Mouse (Mus musculus) stomach, postnatal 0 days (tissue): ENCODE data around the gene Ptpra. TPM values are rescaled to one million over a fixed set of nuclear protein-coding genes. Genes with fewer than 3 reads are reported as not detected.

Source experiments
- ATAC-seq: fragments of 200-750 bp; cut with Nextera tagmentation; 2 replicates; pipeline ENCODE4 v1.8.0; 2017; ENCODE audit not compliant: low FRiP score, low TSS enrichment
- DNase-seq: peaks from one replicate; pipeline ENCODE4 v3.0.0-alpha.2; 2016; ENCODE audit warnings: low spot score
- H3K27ac ChIP-seq: fragments of 300-500 bp; sonication (generic); replicated peaks from 2 replicates; pipeline ENCODE4 v1.5.1; 2014; ENCODE audit warnings: mild to moderate bottlenecking, control low read depth
- H3K27me3 ChIP-seq: fragments of 300-500 bp; sonication (generic); 2 replicates; pipeline ENCODE4 v1.6.1; 2014; ENCODE audit warnings: low read length; ENCODE audit not compliant: control insufficient read depth, insufficient read depth
- H3K36me3 ChIP-seq: fragments of 300-500 bp; sonication (generic); 2 replicates; pipeline ENCODE4 v1.6.1; 2014; ENCODE audit warnings: low read length, mixed read lengths; ENCODE audit not compliant: control insufficient read depth, insufficient read depth
- H3K4me1 ChIP-seq: fragments of 300-500 bp; sonication (generic); replicated peaks from 2 replicates; pipeline ENCODE4 v1.6.1; 2014; ENCODE audit warnings: antibody characterized with exemption; ENCODE audit not compliant: control insufficient read depth, insufficient read depth
- H3K4me2 ChIP-seq: fragments of 300-500 bp; sonication (generic); replicated peaks from 2 replicates; pipeline ENCODE4 v1.6.1; 2014; ENCODE audit warnings: low read depth, mild to moderate bottlenecking, control low read depth, moderate library complexity
- H3K4me3 ChIP-seq: fragments of 300-500 bp; sonication (generic); 2 replicates; pipeline ENCODE4 v1.5.1; 2014; ENCODE audit warnings: low read depth, low read length, control low read depth
- H3K9ac ChIP-seq: fragments of 300-500 bp; sonication (generic); 2 replicates; pipeline ENCODE4 v1.6.1; 2014; ENCODE audit warnings: mild to moderate bottlenecking, low read length, control low read depth, mixed read lengths
- H3K9me3 ChIP-seq: fragments of 300-500 bp; sonication (generic); 2 replicates; pipeline ENCODE4 v1.6.1; 2016; ENCODE audit warnings: low read length; ENCODE audit not compliant: control insufficient read depth
- CTCF ChIP-seq: IDR thresholded peaks from 2 replicates; pipeline ENCODE4 v1.5.1; 2016; ENCODE audit warnings: antibody characterized with exemption, low read depth, mild to moderate bottlenecking, moderate library complexity
- EP300 ChIP-seq: optimal IDR thresholded peaks from 2 replicates; pipeline ENCODE3; 2016; ENCODE audit warnings: antibody characterized with exemption
- WGBS: fragments of 180-500 bp; shearing (Covaris S2); extraction: QIAGEN DNeasy Blood & Tissue Kit; methylation state at CpG from one replicate; pipeline ENCODE4 v1.1.7; 2014; 5-methylcytosine and 5-hydroxymethylcytosine counted together
- polyA plus RNA-seq: library from polyadenylated mRNA; unstranded; fragments of >200 nt; fragmentation: Nextera tagmentation; extraction: Ambion mirVana; gene quantifications from 2 replicates; pipeline ENCODE4 v1.2.1, GENCODE M21; 2015

Ptpra gene
- polyA plus RNA-seq, 1 experiment from 2014 or later = 45.1 TPM

GRCm38 (mm10) chr2:130556292-130556691 lies 106.2 kb downstream of the Ptpra start:
- WGBS = 84% methylated on average over 1 of the region's 1 CpGs
- H3K27ac ChIP-seq = no peak overlapping the region
- H3K4me3 ChIP-seq = no peak overlapping the region
- no peak overlapping the region for H3K4me2 ChIP-seq
- peaks cover 10% of the 10 kb centered on the region for H3K36me3 ChIP-seq
- TF ChIP-seq EP300 = no peak
- no peaks in the 10 kb centered on the region for H3K4me1 ChIP-seq
- H3K27me3 ChIP-seq = no peaks in the 10 kb centered on the region
- no peaks in the 10 kb centered on the region for H3K9me3 ChIP-seq
- DNase-seq = no peak
- no peak for ATAC-seq
- no peak overlapping the region for H3K9ac ChIP-seq

- WGBS = 93% methylated on average over 2 of the region's 2 CpGs
- no peak overlapping the region for H3K9ac ChIP-seq
- H3K27ac ChIP-seq = no peak overlapping the region
- H3K27me3 ChIP-seq = no peaks in the 10 kb centered on the region
- H3K4me2 ChIP-seq = no peak overlapping the region
- ATAC-seq (no peak), DNase-seq (no peak)
- peaks cover 6% of the 10 kb centered on the region for H3K36me3 ChIP-seq
- H3K9me3 ChIP-seq = no peaks in the 10 kb centered on the region
- no peak overlapping the region for H3K4me3 ChIP-seq
- TF ChIP-seq EP300 (no peak), CTCF (no peak)
- no peaks in the 10 kb centered on the region for H3K4me1 ChIP-seq
Observed at GRCm38 (mm10) chr2:130557462-130557861, 107.4 kb downstream of the Ptpra start.

GRCm38 (mm10) chr2:130558015-130558414 lies 107.9 kb downstream of the Ptpra start:
- Histone ChIP-seq H3K4me1 (no peaks in the 10 kb centered on the region), H3K27me3 (no peaks in the 10 kb centered on the region), H3K4me3 (no peak overlapping the region), H3K9ac (no peak overlapping the region), H3K27ac (no peak overlapping the region), H3K36me3 (peaks cover 3% of the 10 kb centered on the region; the same call in 1 of the 2 replicates), H3K9me3 (no peaks in the 10 kb centered on the region), H3K4me2 (no peak overlapping the region)
- TF ChIP-seq CTCF (peak; percentile 47), EP300 (no peak)
- DNase-seq = no peak
- ATAC-seq = no peak
- 71% methylated on average over 2 of the region's 2 CpGs for WGBS

- under 1% methylated on average over 61 of the region's 61 CpGs for WGBS
Observed at GRCm38 (mm10) chr2:130563212-130564055, 113.4 kb downstream of the Ptpra start, which contains the start of gene Mrps26. Gene Mrps26, plus strand, starts transcription at chr2:130563742.

GRCm38 (mm10) chr2:130564063-130564462 lies 114.0 kb downstream of the Ptpra start:
- peaks cover 3% of the 10 kb centered on the region; the same call in 1 of the 2 replicates for H3K36me3 ChIP-seq
- no peaks in the 10 kb centered on the region for H3K9me3 ChIP-seq
- H3K27ac ChIP-seq = peak overlapping the region; percentile 49; the same call in 1 of the 2 replicates
- peak overlapping the region; percentile 88 for H3K4me2 ChIP-seq
- H3K4me3 ChIP-seq = peak overlapping the region; percentile 88
- peak; percentile 30 for ATAC-seq
- H3K4me1 ChIP-seq = no peaks in the 10 kb centered on the region
- H3K9ac ChIP-seq = peak overlapping the region; percentile 84
- WGBS = under 1% methylated on average over 23 of the region's 23 CpGs
- no peaks in the 10 kb centered on the region for H3K27me3 ChIP-seq
- TF ChIP-seq CTCF = no peak
- no peak for TF ChIP-seq EP300
- no peak for DNase-seq

More at GRCm38 (mm10) chr2:130563212-130564055, 113.4 kb downstream of the Ptpra start, which contains the start of gene Mrps26:
- H3K27ac ChIP-seq = peak within 1 kb of the TSS; percentile 73
- peak within 1 kb of the TSS; percentile 84 for H3K9ac ChIP-seq
- DNase-seq (peak; percentile 93), ATAC-seq (peak; percentile 98)
- H3K4me1 ChIP-seq = no peaks in the 10 kb centered on the region
- TF ChIP-seq CTCF (peak; percentile 68), EP300 (no peak)
- peak within 1 kb of the TSS; percentile 88 for H3K4me2 ChIP-seq
- no peaks in the 10 kb centered on the region for H3K27me3 ChIP-seq
- no peaks in the 10 kb centered on the region for H3K9me3 ChIP-seq
- peak within 1 kb of the TSS; percentile 88 for H3K4me3 ChIP-seq
- H3K36me3 ChIP-seq = peaks cover 3% of the 10 kb centered on the region; the same call in 1 of the 2 replicates

GRCm38 (mm10) chr2:130564983-130565382 lies 114.9 kb downstream of the Ptpra start:
- H3K9ac ChIP-seq = no peak overlapping the region
- H3K27me3 ChIP-seq = no peaks in the 10 kb centered on the region
- no peaks in the 10 kb centered on the region for H3K9me3 ChIP-seq
- no peak overlapping the region for H3K27ac ChIP-seq
- H3K4me2 ChIP-seq = peak overlapping the region; percentile 88; the same call in 1 of the 2 replicates
- no peak for TF ChIP-seq EP300
- no peak for TF ChIP-seq CTCF
- ATAC-seq = no peak
- H3K36me3 ChIP-seq = peaks cover under 1% of the 10 kb centered on the region; the same call in 1 of the 2 replicates
- DNase-seq = no peak
- H3K4me3 ChIP-seq = no peak overlapping the region
- WGBS = 82% methylated on average over 8 of the region's 8 CpGs
- no peaks in the 10 kb centered on the region for H3K4me1 ChIP-seq
